Mouse (Mus musculus) midbrain, postnatal 0 days (tissue): ENCODE results near the gene Olfr522. TPM values are rescaled to one million over a fixed set of nuclear protein-coding genes. Genes with fewer than 3 reads are reported as not detected.

ENCODE experiments used
- ATAC-seq: fragments of 200-750 bp; cut with Nextera tagmentation; 2 replicates; pipeline ENCODE4 v1.8.0; 2017; ENCODE audit warnings: moderate number of reproducible peaks, mild to moderate bottlenecking, moderate TSS enrichment, moderate library complexity; ENCODE audit not compliant: low FRiP score
- DNase-seq: peaks from one replicate; pipeline ENCODE4 v3.0.0-alpha.2; 2015; ENCODE audit warnings: low spot score
- H3K27ac ChIP-seq: fragments of 300-500 bp; sonication (generic); 2 replicates; pipeline ENCODE4 v1.5.1; 2014; ENCODE audit warnings: low read depth, mild to moderate bottlenecking, low read length, mixed read lengths
- H3K27me3 ChIP-seq: fragments of 300-500 bp; sonication (generic); 2 replicates; pipeline ENCODE4 v1.6.1; 2014; ENCODE audit warnings: low read length, control low read depth, mixed read lengths; ENCODE audit not compliant: insufficient read depth
- H3K36me3 ChIP-seq: fragments of 300-500 bp; sonication (generic); 2 replicates; pipeline ENCODE4 v1.6.1; 2014; ENCODE audit warnings: low read length, control low read depth, mixed read lengths; ENCODE audit not compliant: insufficient read depth
- H3K4me1 ChIP-seq: fragments of 300-500 bp; sonication (generic); 2 replicates; pipeline ENCODE4 v1.6.1; 2014; ENCODE audit warnings: mild to moderate bottlenecking, control low read depth, antibody characterized with exemption, low read length, mixed read lengths; ENCODE audit not compliant: insufficient read depth
- H3K4me2 ChIP-seq: fragments of 300-500 bp; sonication (generic); 2 replicates; pipeline ENCODE4 v1.6.1; 2014; ENCODE audit warnings: low read depth, mild to moderate bottlenecking, low read length, mixed read lengths; ENCODE audit not compliant: poor library complexity, severe bottlenecking
- H3K4me3 ChIP-seq: fragments of 300-500 bp; sonication (generic); 2 replicates; pipeline ENCODE4 v1.5.1; 2014; ENCODE audit warnings: low read depth, mild to moderate bottlenecking, low read length, moderate library complexity
- H3K9ac ChIP-seq: fragments of 300-500 bp; sonication (generic); replicated peaks from 2 replicates; pipeline ENCODE4 v1.6.1; 2014; ENCODE audit warnings: mild to moderate bottlenecking, low read length, moderate library complexity, mixed read lengths; ENCODE audit not compliant: poor library complexity, severe bottlenecking
- H3K9me3 ChIP-seq: fragments of 300-500 bp; sonication (generic); 2 replicates; pipeline ENCODE4 v1.6.1; 2016; ENCODE audit warnings: low read length, control low read depth
- CTCF ChIP-seq: IDR thresholded peaks from 2 replicates; pipeline ENCODE4 v1.5.1; 2016; ENCODE audit warnings: antibody characterized with exemption, mild to moderate bottlenecking
- WGBS: fragments of 180-500 bp; shearing (Covaris S2); extraction: QIAGEN DNeasy Blood & Tissue Kit; methylation state at CpG from one replicate; pipeline ENCODE4 v1.1.7; 2014; 5-methylcytosine and 5-hydroxymethylcytosine counted together
- polyA plus RNA-seq: library from polyadenylated mRNA; unstranded; fragments of >200 nt; fragmentation: Nextera tagmentation; extraction: Ambion mirVana; gene quantifications from 2 replicates; pipeline ENCODE4 v1.2.1, GENCODE M21; 2015
- total RNA-seq: library from RNA; depleted of rRNA; stranded (reverse); fragments of >200 nt; gene quantifications from 2 replicates; pipeline ENCODE4 v1.2.3, GENCODE M21; 2014

The Olfr522 gene
- total and polyA plus RNA-seq, 2 experiments from 2014 or later = not detected

GRCm38 (mm10) chr7:140201090-140201489 lies 36.5 kb upstream of the Olfr522 start:
- no peaks in the 10 kb centered on the region for H3K27me3 ChIP-seq
- H3K9ac ChIP-seq = no peak overlapping the region
- DNase-seq = no peak
- no peak for ATAC-seq
- no peak overlapping the region for H3K27ac ChIP-seq
- no peaks in the 10 kb centered on the region for H3K9me3 ChIP-seq
- no peak overlapping the region for H3K4me3 ChIP-seq
- no peaks in the 10 kb centered on the region for H3K4me1 ChIP-seq
- H3K4me2 ChIP-seq = no peak overlapping the region
- no peak for TF ChIP-seq CTCF
- no peaks in the 10 kb centered on the region for H3K36me3 ChIP-seq
- WGBS = 90% methylated on average over 4 of the region's 4 CpGs

- Histone ChIP-seq H3K36me3 (no peaks in the 10 kb centered on the region), H3K9ac (no peak overlapping the region), H3K27me3 (no peaks in the 10 kb centered on the region), H3K27ac (no peak overlapping the region), H3K4me3 (no peak overlapping the region), H3K4me1 (no peaks in the 10 kb centered on the region), H3K4me2 (no peak overlapping the region), H3K9me3 (no peaks in the 10 kb centered on the region)
- 82% methylated on average over 8 of the region's 8 CpGs for WGBS
- no peak for TF ChIP-seq CTCF
- DNase-seq (no peak), ATAC-seq (no peak)
These were observed 31.4 kb upstream of the Olfr522 start for GRCm38 (mm10) chr7:140196002-140196401.

GRCm38 (mm10) chr7:140194031-140194430 lies 29.5 kb upstream of the Olfr522 start:
- H3K4me2 ChIP-seq = no peak overlapping the region
- no peak overlapping the region for H3K4me3 ChIP-seq
- no peaks in the 10 kb centered on the region for H3K9me3 ChIP-seq
- no peaks in the 10 kb centered on the region for H3K27me3 ChIP-seq
- WGBS = 90% methylated on average over 4 of the region's 4 CpGs
- no peaks in the 10 kb centered on the region for H3K4me1 ChIP-seq
- TF ChIP-seq CTCF = no peak
- no peaks in the 10 kb centered on the region for H3K36me3 ChIP-seq
- no peak for ATAC-seq
- no peak for DNase-seq
- no peak overlapping the region for H3K27ac ChIP-seq
- no peak overlapping the region for H3K9ac ChIP-seq

- no peak overlapping the region for H3K9ac ChIP-seq
- 85% methylated on average over 2 of the region's 2 CpGs for WGBS
These were observed 28.3 kb upstream of the Olfr522 start for GRCm38 (mm10) chr7:140192851-140193250.

GRCm38 (mm10) chr7:140192445-140192844 lies 27.9 kb upstream of the Olfr522 start:
- Histone ChIP-seq H3K27me3 (no peaks in the 10 kb centered on the region), H3K36me3 (no peaks in the 10 kb centered on the region), H3K4me3 (no peak overlapping the region), H3K4me2 (no peak overlapping the region), H3K9me3 (no peaks in the 10 kb centered on the region), H3K9ac (no peak overlapping the region), H3K4me1 (no peaks in the 10 kb centered on the region), H3K27ac (no peak overlapping the region)
- no peak for ATAC-seq
- DNase-seq = no peak
- TF ChIP-seq CTCF = no peak
- WGBS = 60% methylated on average over 2 of the region's 2 CpGs

More at GRCm38 (mm10) chr7:140192851-140193250, 28.3 kb upstream of the Olfr522 start:
- Histone ChIP-seq H3K36me3 (no peaks in the 10 kb centered on the region), H3K4me3 (no peak overlapping the region), H3K9me3 (no peaks in the 10 kb centered on the region), H3K4me1 (no peaks in the 10 kb centered on the region), H3K27ac (no peak overlapping the region), H3K27me3 (no peaks in the 10 kb centered on the region), H3K4me2 (no peak overlapping the region)
- DNase-seq = no peak
- no peak for TF ChIP-seq CTCF
- ATAC-seq = no peak

- H3K4me1 ChIP-seq = no peaks in the 10 kb centered on the region
- WGBS = 81% methylated on average over 1 of the region's 1 CpGs
- H3K36me3 ChIP-seq = no peaks in the 10 kb centered on the region
- no peak overlapping the region for H3K4me2 ChIP-seq
- TF ChIP-seq CTCF = no peak
- no peaks in the 10 kb centered on the region for H3K9me3 ChIP-seq
- H3K27ac ChIP-seq = no peak overlapping the region
- no peak overlapping the region for H3K4me3 ChIP-seq
- H3K27me3 ChIP-seq = no peaks in the 10 kb centered on the region
- H3K9ac ChIP-seq = no peak overlapping the region
- no peak for DNase-seq
- ATAC-seq = no peak
These were observed 25.9 kb upstream of the Olfr522 start for GRCm38 (mm10) chr7:140190435-140190834.
